ENCODE assay signal across 9 mouse cellular contexts in genomic region chr14:73116938-73117337, GRCm38 (mm10). TPM values are rescaled to one million over a fixed set of nuclear protein-coding genes. Genes with fewer than 3 reads are reported as not detected.
DNase-seq lines count a peak whose midpoint lies in the region; ATAC-seq and TF ChIP-seq lines count a peak whose summit lies in the region.
"Had no signal": no experiment of that assay in that cellular context is flagged by ENCODE, and none has a peak within 500 bp of the region (broad histone marks: within the 10 kb centered on the region; RNA-seq: fewer than 3 reads in every experiment).

No protein-coding gene starts in this region.

- H3K9me3 ChIP-seq in midbrain, postnatal 0 days (ENCODE audit: low read length), result no peaks in the 10 kb centered on the region
- no peaks in the 10 kb centered on the region for H3K9me3 ChIP-seq in midbrain, embryonic 15.5 days
- H3K9me3 ChIP-seq in heart, embryonic 14.5 days (ENCODE audit: control insufficient read depth, low read length), result 0 out of 2 replicates have a peak, but pooled peaks cover 4% of the 10 kb centered on the region
- H3K9me3 ChIP-seq in stomach, embryonic 16.5 days (replicated peaks; ENCODE audit: control insufficient read depth, low read length), result no peaks in the 10 kb centered on the region
- H3K9me3 ChIP-seq: neural tube, embryonic 12.5 days had no signal

- ATAC-seq in midbrain, postnatal 0 days (ENCODE audit: low FRiP score), result no peak
- ATAC-seq in midbrain, embryonic 15.5 days (replicated peaks), result no peak
- peak; percentile 98 for ATAC-seq in common myeloid progenitor, adult 5-6 weeks (replicated peaks; ENCODE audit: low read depth, poor library complexity, severe bottlenecking)
- ATAC-seq in heart, embryonic 14.5 days (ENCODE audit: insufficient number of reproducible peaks, insufficient read depth, low FRiP score, low read depth), result no peak
- ATAC-seq in stomach, embryonic 16.5 days (ENCODE audit: insufficient read depth, low FRiP score), result peak; percentile 19; the same call in 1 of the 2 replicates

- 58% methylated on average over 9 of the region's 9 CpGs for WGBS in midbrain, postnatal 0 days
- 65% methylated on average over 9 of the region's 9 CpGs for WGBS in midbrain, embryonic 15.5 days
- 34% methylated on average over 9 of the region's 9 CpGs for WGBS in heart, embryonic 14.5 days
- 31% methylated on average over 9 of the region's 9 CpGs for WGBS in stomach, embryonic 16.5 days

- TF ChIP-seq CTCF in midbrain, postnatal 0 days (IDR thresholded peaks at IDR 0.05), result peak; percentile 47; the same call in 1 of the 2 replicates

- H3K4me3 ChIP-seq in midbrain, postnatal 0 days (ENCODE audit: low read depth, low read length), result no peak overlapping the region
- H3K4me3 ChIP-seq in midbrain, embryonic 15.5 days, result no peak overlapping the region
- peak overlapping the region in 1 of 2 experiments; percentile 9; a peak in 1 of 4 replicates for H3K4me3 ChIP-seq in heart, embryonic 14.5 days (ENCODE audit: control insufficient read depth in 1 of 2, insufficient read depth in 1 of 2, low read depth in 1 of 2, low read length in 2 of 2)
- H3K4me3 ChIP-seq in stomach, embryonic 16.5 days (replicated peaks; ENCODE audit: low read length), result no peak overlapping the region
- H3K4me3 ChIP-seq: neural tube, embryonic 12.5 days had no signal

- no peak overlapping the region for H3K9ac ChIP-seq in midbrain, postnatal 0 days (replicated peaks; ENCODE audit: low read length, poor library complexity, severe bottlenecking)
- no peak overlapping the region for H3K9ac ChIP-seq in midbrain, embryonic 15.5 days
- H3K9ac ChIP-seq in heart, embryonic 14.5 days (ENCODE audit: low read length), result no peak overlapping the region
- H3K9ac ChIP-seq in stomach, embryonic 16.5 days (ENCODE audit: low read length), result 0 out of 2 replicates have a peak overlapping the region, but pooled peaks have one; percentile 34
- H3K9ac ChIP-seq: neural tube, embryonic 12.5 days had no signal

- 0 out of 2 replicates have a peak, but pooled peaks cover 3% of the 10 kb centered on the region for H3K4me1 ChIP-seq in midbrain, postnatal 0 days (ENCODE audit: insufficient read depth, low read length)
- H3K4me1 ChIP-seq in midbrain, embryonic 15.5 days, result no peaks in the 10 kb centered on the region
- H3K4me1 ChIP-seq in heart, embryonic 14.5 days (ENCODE audit: control insufficient read depth in 2 of 2, insufficient read depth in 2 of 2, low read length in 2 of 2), result peaks cover 0 to 2% of the 10 kb centered on the region in 2 experiments; a peak in 1 of 4 replicates
- H3K4me1 ChIP-seq in stomach, embryonic 16.5 days (ENCODE audit: control insufficient read depth, insufficient read depth, low read length), result peaks cover 14% of the 10 kb centered on the region
- H3K4me1 ChIP-seq: neural tube, embryonic 12.5 days had no signal

- peak; percentile 49 for DNase-seq in midbrain, postnatal 0 days (ENCODE audit: low spot score)
- DNase-seq in left cerebral cortex, adult 18-20 months (ENCODE audit: low spot score in 2 of 2), result peak; percentile 27 to 52
- DNase-seq in lung, postnatal 14 days, result peak; percentile 49
- no peak for DNase-seq in urinary bladder, postnatal 10 days (ENCODE audit: low spot score)

- 0 out of 2 replicates have a peak overlapping the region, but pooled peaks have one; percentile 38 for H3K27ac ChIP-seq in midbrain, postnatal 0 days (ENCODE audit: low read depth, low read length)
- no peak overlapping the region for H3K27ac ChIP-seq in midbrain, embryonic 15.5 days
- no peak overlapping the region for H3K27ac ChIP-seq in heart, embryonic 14.5 days (replicated peaks in 1 of 2; ENCODE audit: control insufficient read depth in 1 of 2, insufficient read depth in 1 of 2, low read depth in 2 of 2, low read length in 2 of 2)
- no peak overlapping the region for H3K27ac ChIP-seq in stomach, embryonic 16.5 days (ENCODE audit: low read length)
- H3K27ac ChIP-seq: neural tube, embryonic 12.5 days had no signal

- H3K27me3 ChIP-seq in midbrain, postnatal 0 days (ENCODE audit: insufficient read depth, low read length), result no peaks in the 10 kb centered on the region
- H3K27me3 ChIP-seq in midbrain, embryonic 15.5 days (replicated peaks), result no peaks in the 10 kb centered on the region
- no peaks in the 10 kb centered on the region for H3K27me3 ChIP-seq in heart, embryonic 14.5 days (ENCODE audit: control insufficient read depth, insufficient read depth, low read length)
- H3K27me3 ChIP-seq in stomach, embryonic 16.5 days (ENCODE audit: control insufficient read depth, insufficient read depth, low read length), result no peaks in the 10 kb centered on the region
- H3K27me3 ChIP-seq: neural tube, embryonic 12.5 days had no signal

- H3K4me2 ChIP-seq in midbrain, postnatal 0 days (ENCODE audit: low read depth, low read length, poor library complexity, severe bottlenecking), result 0 out of 2 replicates have a peak overlapping the region, but pooled peaks have one; percentile 9
- no peak overlapping the region for H3K4me2 ChIP-seq in midbrain, embryonic 15.5 days
- H3K4me2 ChIP-seq in heart, embryonic 14.5 days (ENCODE audit: low read length), result 0 out of 2 replicates have a peak overlapping the region, but pooled peaks have one; percentile 31
- H3K4me2 ChIP-seq in stomach, embryonic 16.5 days (ENCODE audit: low read depth, low read length), result peak overlapping the region; percentile 38
- H3K4me2 ChIP-seq: neural tube, embryonic 12.5 days had no signal

- H3K36me3 ChIP-seq in midbrain, postnatal 0 days (ENCODE audit: insufficient read depth, low read length), result no peaks in the 10 kb centered on the region
- no peaks in the 10 kb centered on the region for H3K36me3 ChIP-seq in midbrain, embryonic 15.5 days (replicated peaks)
- no peaks in the 10 kb centered on the region for H3K36me3 ChIP-seq in heart, embryonic 14.5 days (ENCODE audit: control insufficient read depth, insufficient read depth, low read length)
- H3K36me3 ChIP-seq in stomach, embryonic 16.5 days (ENCODE audit: control insufficient read depth, insufficient read depth, low read length), result no peaks in the 10 kb centered on the region
- H3K36me3 ChIP-seq: neural tube, embryonic 12.5 days had no signal

RNA-seq across cellular contexts. Expression of gene Rcbtb2, which starts 5.9 kb away (rescaled TPM):
- total RNA-seq in midbrain, postnatal 0 days (2014; rRNA removed), result 54.1 and 77.5 TPM in 2 replicates
- 43.1 and 45.4 TPM in 2 replicates for polyA plus RNA-seq in midbrain, postnatal 0 days (2015; fragmentation: Nextera tagmentation; extraction: Ambion mirVana)
- polyA plus RNA-seq in midbrain, embryonic 15.5 days (2015; fragmentation: Nextera tagmentation; extraction: Ambion mirVana), result 60.3 and 68.6 TPM in 2 replicates
- total RNA-seq in common myeloid progenitor, adult 5-6 weeks (2017), result 27.5 and 36.2 TPM in 2 replicates
- 66.0 and 70.8 TPM in 2 replicates for polyA plus RNA-seq in heart, embryonic 14.5 days (2014; fragmentation: Nextera tagmentation; extraction: Ambion mirVana)
- total RNA-seq in left cerebral cortex, adult 18-20 months (2021), result 10 to 100 TPM; 20.8 to 22.4 TPM
- polyA plus RNA-seq in stomach, embryonic 16.5 days (2015; fragmentation: Nextera tagmentation; extraction: Ambion mirVana), result 69.4 and 75.9 TPM in 2 replicates

Comparison
In these comparisons a context has a peak if more than half of its experiments do, and no peak if none do; other contexts are left out.
1. ATAC-seq: peak in common myeloid progenitor, adult 5-6 weeks (single experiment) and stomach, embryonic 16.5 days (single experiment); none in midbrain, postnatal 0 days (single experiment), midbrain, embryonic 15.5 days (single experiment) and heart, embryonic 14.5 days (single experiment).